Mouse (Mus musculus): ENCODE data around the gene Shpk. TPM values are rescaled to one million over a fixed set of nuclear protein-coding genes. Genes with fewer than 3 reads are reported as not detected.

Gene Shpk
- polyA plus RNA-seq, 1 experiment from 2014 or later: 1.3 TPM

GRCm38 (mm10) chr11:73203895-73204294 lies 4.6 kb downstream of the Shpk start:
- no peaks in the 10 kb centered on the region for H3K36me3 ChIP-seq
- DNase-seq (ENCODE audit: low spot score): no peak
- WGBS: 87% methylated on average over 8 of the region's 8 CpGs
- H3K27ac ChIP-seq: no peak overlapping the region
- no peak overlapping the region for H3K4me3 ChIP-seq
- H3K4me1 ChIP-seq: peaks cover 6% of the 10 kb centered on the region
- no peaks in the 10 kb centered on the region for H3K9me3 ChIP-seq (replicated peaks)
- H3K27me3 ChIP-seq (ENCODE audit: low read depth, poor library complexity, severe bottlenecking): no peaks in the 10 kb centered on the region; the same call in 1 of the 2 replicates

GRCm38 (mm10) chr11:73205194-73205593 lies 5.9 kb downstream of the Shpk start:
- 69% methylated on average over 7 of the region's 7 CpGs for WGBS
- no peak for DNase-seq (ENCODE audit: low spot score)
- Histone ChIP-seq H3K4me1 (no peaks in the 10 kb centered on the region), H3K36me3 (no peaks in the 10 kb centered on the region), H3K27me3 (ENCODE audit: low read depth, poor library complexity, severe bottlenecking) (no peaks in the 10 kb centered on the region), H3K4me3 (no peak overlapping the region), H3K9me3 (replicated peaks) (no peaks in the 10 kb centered on the region), H3K27ac (no peak overlapping the region)

- WGBS: 81% methylated on average over 2 of the region's 2 CpGs
- DNase-seq (ENCODE audit: low spot score): no peak
- H3K36me3 ChIP-seq: no peaks in the 10 kb centered on the region
- no peak overlapping the region for H3K27ac ChIP-seq
- no peaks in the 10 kb centered on the region for H3K27me3 ChIP-seq (ENCODE audit: low read depth, poor library complexity, severe bottlenecking)
- no peak overlapping the region for H3K4me3 ChIP-seq
- no peaks in the 10 kb centered on the region for H3K4me1 ChIP-seq
- no peaks in the 10 kb centered on the region for H3K9me3 ChIP-seq (replicated peaks)
Measured at GRCm38 (mm10) chr11:73207621-73208020, 8.4 kb downstream of the Shpk start.

- no peak overlapping the region for H3K27ac ChIP-seq
- no peak for DNase-seq (ENCODE audit: low spot score)
- no peaks in the 10 kb centered on the region for H3K27me3 ChIP-seq (ENCODE audit: low read depth, poor library complexity, severe bottlenecking)
- WGBS: 83% methylated on average over 3 of the region's 3 CpGs
- no peaks in the 10 kb centered on the region for H3K36me3 ChIP-seq
- H3K4me3 ChIP-seq: no peak overlapping the region
- H3K9me3 ChIP-seq (replicated peaks): no peaks in the 10 kb centered on the region
- no peaks in the 10 kb centered on the region for H3K4me1 ChIP-seq
Measured at GRCm38 (mm10) chr11:73213956-73214355, 14.7 kb downstream of the Shpk start.

GRCm38 (mm10) chr11:73219671-73220070 lies 20.4 kb downstream of the Shpk start:
- H3K27ac ChIP-seq: no peak overlapping the region
- H3K4me3 ChIP-seq: no peak overlapping the region
- no peaks in the 10 kb centered on the region for H3K27me3 ChIP-seq (ENCODE audit: low read depth, poor library complexity, severe bottlenecking)
- no peaks in the 10 kb centered on the region for H3K36me3 ChIP-seq
- no peak for DNase-seq (ENCODE audit: low spot score)
- 52% methylated on average over 2 of the region's 2 CpGs for WGBS
- H3K4me1 ChIP-seq: no peaks in the 10 kb centered on the region
- H3K9me3 ChIP-seq (replicated peaks): no peaks in the 10 kb centered on the region

- H3K4me3 ChIP-seq: no peak overlapping the region
- H3K4me1 ChIP-seq: no peaks in the 10 kb centered on the region
- WGBS: 86% methylated on average over 1 of the region's 1 CpGs
- DNase-seq (ENCODE audit: low spot score): no peak
- no peaks in the 10 kb centered on the region for H3K27me3 ChIP-seq (ENCODE audit: low read depth, poor library complexity, severe bottlenecking)
- no peaks in the 10 kb centered on the region for H3K9me3 ChIP-seq (replicated peaks)
- H3K36me3 ChIP-seq: no peaks in the 10 kb centered on the region
- H3K27ac ChIP-seq: no peak overlapping the region
Measured at GRCm38 (mm10) chr11:73220651-73221050, 21.4 kb downstream of the Shpk start.

GRCm38 (mm10) chr11:73222846-73223245 lies 23.6 kb downstream of the Shpk start:
- H3K4me3 ChIP-seq: no peak overlapping the region
- no peak for DNase-seq (ENCODE audit: low spot score)
- no peaks in the 10 kb centered on the region for H3K36me3 ChIP-seq
- no peaks in the 10 kb centered on the region for H3K9me3 ChIP-seq (replicated peaks)
- no peak overlapping the region for H3K27ac ChIP-seq
- H3K27me3 ChIP-seq (ENCODE audit: low read depth, poor library complexity, severe bottlenecking): no peaks in the 10 kb centered on the region
- H3K4me1 ChIP-seq: no peaks in the 10 kb centered on the region
- 39% methylated on average over 5 of the region's 5 CpGs for WGBS

- no peaks in the 10 kb centered on the region for H3K4me1 ChIP-seq
- H3K4me3 ChIP-seq: no peak overlapping the region
- H3K27me3 ChIP-seq (ENCODE audit: low read depth, poor library complexity, severe bottlenecking): no peaks in the 10 kb centered on the region
- no peaks in the 10 kb centered on the region; the same call in 1 of the 2 replicates for H3K9me3 ChIP-seq (replicated peaks)
- WGBS: 79% methylated on average over 2 of the region's 2 CpGs
- no peaks in the 10 kb centered on the region for H3K36me3 ChIP-seq
- DNase-seq (ENCODE audit: low spot score): no peak
- H3K27ac ChIP-seq: no peak overlapping the region
Measured at GRCm38 (mm10) chr11:73223966-73224365, 24.7 kb downstream of the Shpk start.

- Histone ChIP-seq H3K27ac (no peak overlapping the region), H3K4me3 (no peak overlapping the region), H3K9me3 (replicated peaks) (no peaks in the 10 kb centered on the region; the same call in 1 of the 2 replicates), H3K27me3 (ENCODE audit: low read depth, poor library complexity, severe bottlenecking) (no peaks in the 10 kb centered on the region), H3K36me3 (no peaks in the 10 kb centered on the region), H3K4me1 (no peaks in the 10 kb centered on the region)
- WGBS: 94% methylated on average over 6 of the region's 6 CpGs
- no peak for DNase-seq (ENCODE audit: low spot score)
Measured at GRCm38 (mm10) chr11:73225856-73226255, 26.6 kb downstream of the Shpk start.

- no peaks in the 10 kb centered on the region for H3K36me3 ChIP-seq
- H3K27me3 ChIP-seq (ENCODE audit: low read depth, poor library complexity, severe bottlenecking): no peaks in the 10 kb centered on the region
- H3K4me1 ChIP-seq: no peaks in the 10 kb centered on the region
- H3K27ac ChIP-seq: no peak overlapping the region
- H3K4me3 ChIP-seq: no peak overlapping the region
- DNase-seq (ENCODE audit: low spot score): no peak
- WGBS: 83% methylated on average over 5 of the region's 5 CpGs
- H3K9me3 ChIP-seq (replicated peaks): no peaks in the 10 kb centered on the region; the same call in 1 of the 2 replicates
Measured at GRCm38 (mm10) chr11:73228881-73229280, 29.6 kb downstream of the Shpk start.

- H3K4me1 ChIP-seq: no peaks in the 10 kb centered on the region
- WGBS: 93% methylated on average over 5 of the region's 5 CpGs
Measured at GRCm38 (mm10) chr11:73230081-73230480, 30.8 kb downstream of the Shpk start.

GRCm38 (mm10) chr11:73232513-73232912 lies 33.3 kb downstream of the Shpk start:
- H3K36me3 ChIP-seq: no peaks in the 10 kb centered on the region
- H3K4me1 ChIP-seq: peaks cover 3% of the 10 kb centered on the region; the same call in 1 of the 2 replicates
- DNase-seq (ENCODE audit: low spot score): no peak
- 59% methylated on average over 2 of the region's 2 CpGs for WGBS
- no peak overlapping the region for H3K27ac ChIP-seq
- no peaks in the 10 kb centered on the region for H3K27me3 ChIP-seq (ENCODE audit: low read depth, poor library complexity, severe bottlenecking)
- H3K9me3 ChIP-seq (replicated peaks): no peaks in the 10 kb centered on the region; the same call in 1 of the 2 replicates
- H3K4me3 ChIP-seq: no peak overlapping the region

More at GRCm38 (mm10) chr11:73230081-73230480, 30.8 kb downstream of the Shpk start:
- no peaks in the 10 kb centered on the region; the same call in 1 of the 2 replicates for H3K9me3 ChIP-seq (replicated peaks)
- no peaks in the 10 kb centered on the region for H3K36me3 ChIP-seq
- H3K27ac ChIP-seq: no peak overlapping the region
- H3K27me3 ChIP-seq (ENCODE audit: low read depth, poor library complexity, severe bottlenecking): no peaks in the 10 kb centered on the region
- H3K4me3 ChIP-seq: no peak overlapping the region
- DNase-seq (ENCODE audit: low spot score): no peak

GRCm38 (mm10) chr11:73233992-73234391 lies 34.7 kb downstream of the Shpk start, which contains the start of gene Trpv1:
TSS of gene Trpv1 (plus strand) at chr11:73234292.
- Histone ChIP-seq H3K27ac (no peak within 1 kb of the TSS), H3K27me3 (ENCODE audit: low read depth, poor library complexity, severe bottlenecking) (no peaks in the 10 kb centered on the region), H3K4me3 (no peak within 1 kb of the TSS), H3K9me3 (replicated peaks) (no peaks in the 10 kb centered on the region; the same call in 1 of the 2 replicates), H3K36me3 (no peaks in the 10 kb centered on the region), H3K4me1 (peaks cover 3% of the 10 kb centered on the region; the same call in 1 of the 2 replicates)
- WGBS: 90% methylated on average over 5 of the region's 5 CpGs
- no peak for DNase-seq (ENCODE audit: low spot score)

Measured in limb, embryonic 10.5 days (tissue).